Mouse (Mus musculus) c-Kit-positive CD71-positive TER-119-positive erythroid progenitor cells, embryonic 14.5 days (primary cell): ENCODE measurements around the gene Padi6.

Experiments used
- DNase-seq: peaks from one replicate; pipeline ENCODE4 v3.0.0-alpha.2; 2013; ENCODE audit warnings: low spot score

Padi6 gene

GRCm38 (mm10) chr4:140707615-140708014, 34.8 kb downstream of the Padi6 start:
- DNase-seq, result no peak

- DNase-seq, result no peak
Observed at GRCm38 (mm10) chr4:140704166-140704565, 38.3 kb downstream of the Padi6 start.

GRCm38 (mm10) chr4:140703636-140704035, 38.8 kb downstream of the Padi6 start:
- no peak for DNase-seq

GRCm38 (mm10) chr4:140702611-140703327, 39.7 kb downstream of the Padi6 start:
- DNase-seq, result peak; percentile 75

- no peak for DNase-seq
Observed at GRCm38 (mm10) chr4:140701716-140702561, 40.5 kb downstream of the Padi6 start.

GRCm38 (mm10) chr4:140701049-140701715, 41.3 kb downstream of the Padi6 start:
- DNase-seq, result peak; percentile 70

GRCm38 (mm10) chr4:140700269-140701018, 42.0 kb downstream of the Padi6 start, which contains the start of gene Rcc2:
Gene Rcc2, plus strand, starts transcription at chr4:140700541.
- DNase-seq, result peak; percentile 53

GRCm38 (mm10) chr4:140699441-140700127, 42.9 kb downstream of the Padi6 start:
- DNase-seq, result peak; percentile 86

- DNase-seq, result peak; percentile 53
Observed at GRCm38 (mm10) chr4:140695675-140696585, 46.5 kb downstream of the Padi6 start.

GRCm38 (mm10) chr4:140695146-140695545, 47.3 kb downstream of the Padi6 start:
- no peak for DNase-seq

- no peak for DNase-seq
Observed at GRCm38 (mm10) chr4:140694551-140695060, 47.8 kb downstream of the Padi6 start.

- DNase-seq, result no peak
Observed at GRCm38 (mm10) chr4:140693513-140693912, 48.9 kb downstream of the Padi6 start.

GRCm38 (mm10) chr4:140691481-140691880, 51.0 kb downstream of the Padi6 start:
- DNase-seq, result no peak

GRCm38 (mm10) chr4:140689873-140690655, 52.4 kb downstream of the Padi6 start:
- peak; percentile 68 for DNase-seq

- no peak for DNase-seq
Observed at GRCm38 (mm10) chr4:140688826-140689425, 53.5 kb downstream of the Padi6 start.

- no peak for DNase-seq
Observed at GRCm38 (mm10) chr4:140688044-140688825, 54.2 kb downstream of the Padi6 start.

GRCm38 (mm10) chr4:140684881-140685303, 57.6 kb downstream of the Padi6 start:
- no peak for DNase-seq
